Mouse (Mus musculus) forebrain, embryonic 13.5 days (tissue): ENCODE results near the gene Dars2. TPM values are rescaled to one million over a fixed set of nuclear protein-coding genes. Genes with fewer than 3 reads are reported as not detected.

ENCODE experiments used
- ATAC-seq: fragments of 200-750 bp; cut with Nextera tagmentation; 2 replicates; pipeline ENCODE4 v1.8.0; 2017
- H3K27ac ChIP-seq: fragments of 300-500 bp; sonication (generic); 2 replicates; pipeline ENCODE4 v1.5.1; 2015; ENCODE audit warnings: inconsistent platforms, mild to moderate bottlenecking, moderate library complexity
- H3K27me3 ChIP-seq: fragments of 300-500 bp; sonication (generic); 2 replicates; pipeline ENCODE4 v1.6.1; 2015; ENCODE audit warnings: mild to moderate bottlenecking, inconsistent platforms
- H3K36me3 ChIP-seq: fragments of 300-500 bp; sonication (generic); 2 replicates; pipeline ENCODE4 v1.6.1; 2015; ENCODE audit warnings: mild to moderate bottlenecking, inconsistent platforms; ENCODE audit not compliant: poor library complexity, severe bottlenecking
- H3K4me1 ChIP-seq: fragments of 300-500 bp; sonication (generic); 2 replicates; pipeline ENCODE4 v1.6.1; 2015; ENCODE audit warnings: inconsistent platforms
- H3K4me2 ChIP-seq: fragments of 300-500 bp; sonication (generic); 2 replicates; pipeline ENCODE4 v1.6.1; 2015; ENCODE audit warnings: inconsistent platforms, mild to moderate bottlenecking, moderate library complexity
- H3K4me3 ChIP-seq: fragments of 300-500 bp; sonication (generic); 2 replicates; pipeline ENCODE4 v1.5.1; 2015; ENCODE audit warnings: mild to moderate bottlenecking, inconsistent platforms
- H3K9ac ChIP-seq: fragments of 300-500 bp; sonication (generic); 2 replicates; pipeline ENCODE4 v1.6.1; 2015; ENCODE audit warnings: mild to moderate bottlenecking, inconsistent platforms
- H3K9me3 ChIP-seq: fragments of 300-500 bp; sonication (generic); replicated peaks from 2 replicates; pipeline ENCODE4 v1.6.1; 2016; ENCODE audit warnings: inconsistent platforms
- WGBS: fragments of 180-500 bp; shearing (Covaris S2); methylation state at CpG from one replicate; pipeline ENCODE4 v1.1.7; 2015; 5-methylcytosine and 5-hydroxymethylcytosine counted together
- polyA plus RNA-seq: library from polyadenylated mRNA; unstranded; fragments of >200 nt; fragmentation: Nextera tagmentation; extraction: Ambion mirVana; gene quantifications from 2 replicates; pipeline ENCODE4 v1.2.1, GENCODE M21; 2015

The Dars2 gene
- polyA plus RNA-seq, 1 experiment from 2014 or later: 36.8 TPM

DNA sequence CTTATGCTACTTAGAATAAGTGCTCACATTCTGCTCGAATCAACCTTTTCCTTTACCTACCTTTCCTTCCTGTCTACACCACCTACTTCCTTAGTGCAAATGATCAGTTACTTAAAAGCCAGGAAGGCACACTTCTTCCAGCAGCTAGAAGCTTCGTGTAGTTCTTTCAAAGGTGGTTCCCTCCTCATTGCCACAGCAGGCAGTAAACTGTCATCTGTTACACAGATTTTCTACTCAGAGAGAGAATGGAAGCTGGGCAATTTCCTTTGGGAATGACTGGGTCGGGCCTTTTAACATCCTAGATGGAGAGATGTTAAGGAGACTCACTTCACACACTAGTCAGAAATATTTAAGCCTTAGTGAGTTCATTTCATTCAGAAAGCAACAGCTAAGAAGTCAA is 64.9 kb downstream of the Dars2 start:
- 80% methylated on average over 3 of the region's 3 CpGs for WGBS
- Histone ChIP-seq H3K27me3 (no peaks in the 10 kb centered on the region), H3K9ac (no peak overlapping the region), H3K4me1 (no peaks in the 10 kb centered on the region), H3K4me2 (no peak overlapping the region), H3K9me3 (no peaks in the 10 kb centered on the region), H3K4me3 (no peak overlapping the region), H3K36me3 (peaks cover 7% of the 10 kb centered on the region), H3K27ac (no peak overlapping the region)
- no peak for ATAC-seq

DNA sequence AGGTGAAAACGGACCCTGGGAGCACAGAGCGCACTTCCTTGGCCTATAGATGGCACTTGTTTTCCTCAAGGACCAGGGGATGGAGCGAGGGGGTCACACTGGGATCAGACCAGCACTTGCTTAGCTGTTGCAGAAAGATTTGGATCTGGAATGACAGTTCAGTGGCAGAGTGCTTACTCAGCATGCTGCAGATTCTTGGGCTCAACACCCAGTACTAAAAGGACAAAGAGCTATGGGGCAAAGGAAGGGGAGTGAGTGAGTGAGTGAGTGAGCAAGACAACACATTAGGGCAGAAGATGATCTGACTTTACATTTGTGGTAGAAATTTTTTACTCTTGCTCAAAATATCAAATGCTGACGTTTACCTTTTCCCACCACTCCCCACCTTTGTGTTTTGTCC is 65.5 kb downstream of the Dars2 start:
- H3K27me3 ChIP-seq: no peaks in the 10 kb centered on the region
- H3K27ac ChIP-seq: no peak overlapping the region
- no peak overlapping the region for H3K9ac ChIP-seq
- ATAC-seq: no peak
- 72% methylated on average over 4 of the region's 4 CpGs for WGBS
- no peaks in the 10 kb centered on the region for H3K4me1 ChIP-seq
- no peaks in the 10 kb centered on the region for H3K9me3 ChIP-seq
- no peak overlapping the region for H3K4me3 ChIP-seq
- H3K4me2 ChIP-seq: no peak overlapping the region
- H3K36me3 ChIP-seq: peaks cover 7% of the 10 kb centered on the region

DNA sequence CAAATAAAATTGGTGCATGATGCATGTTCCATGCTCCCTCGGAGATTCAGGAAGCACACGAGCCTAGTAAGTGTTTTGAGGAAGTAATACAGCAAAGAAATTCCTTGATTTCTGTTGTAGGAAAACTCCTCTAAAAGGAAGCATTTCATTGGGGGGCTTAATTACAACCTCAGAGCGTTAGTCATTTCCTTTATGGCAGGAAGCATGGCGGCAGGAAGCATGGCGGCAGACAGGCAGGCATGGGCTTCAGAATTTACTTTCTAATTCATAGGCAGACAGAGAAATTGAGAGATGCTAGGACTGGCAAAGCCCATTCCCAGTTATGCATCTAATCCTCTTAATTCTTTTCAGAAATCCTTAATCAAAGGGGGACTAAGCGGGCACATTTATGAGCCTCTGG is 76.6 kb downstream of the Dars2 start:
- Histone ChIP-seq H3K9me3 (no peaks in the 10 kb centered on the region), H3K4me1 (no peaks in the 10 kb centered on the region), H3K27ac (no peak overlapping the region), H3K27me3 (no peaks in the 10 kb centered on the region), H3K36me3 (no peaks in the 10 kb centered on the region), H3K4me2 (no peak overlapping the region), H3K4me3 (no peak overlapping the region), H3K9ac (no peak overlapping the region)
- 82% methylated on average over 6 of the region's 6 CpGs for WGBS
- no peak for ATAC-seq

Other genes starting within 250 kb of the Dars2 start
- 7.9 and 8.1 TPM in 2 replicates for gene Rc3h1, start 164.2 kb downstream of the Dars2 start, polyA plus RNA-seq
- gene Serpinc1, start 92.1 kb downstream of the Dars2 start, polyA plus RNA-seq: 3.2 and 3.8 TPM in 2 replicates
- gene Zbtb37, start 35.8 kb downstream of the Dars2 start, polyA plus RNA-seq: 10.1 and 12.9 TPM in 2 replicates
- gene Cenpl, start 55 bp upstream of the Dars2 start, polyA plus RNA-seq: 33.0 and 36.5 TPM in 2 replicates
- 16.4 and 17.2 TPM in 2 replicates for gene Klhl20, start 60.9 kb upstream of the Dars2 start, polyA plus RNA-seq
- 12.6 and 13.0 TPM in 2 replicates for gene Ankrd45, start 72.0 kb upstream of the Dars2 start, polyA plus RNA-seq
- gene Tex50, start 88.7 kb upstream of the Dars2 start, polyA plus RNA-seq: 0.54 and 0.65 TPM in 2 replicates
- gene Prdx6, start 180.6 kb upstream of the Dars2 start, polyA plus RNA-seq: 345 and 360 TPM in 2 replicates